Mouse (Mus musculus) CH12F3 (cell line): Measurements from ENCODE around the gene Exoc4.

Experiments used
- in situ Hi-C: fragments of 300-500 bp; cut with MboI; formaldehyde crosslinking; loops from 2 replicates; pipeline ENCODE4 v1.14.3; 2020; ENCODE audit warnings: low sequenced_read_pairs

Gene Exoc4

GRCm38 (mm10) chr6:33308646-33309045, 59.8 kb downstream of the Exoc4 start:
- in situ Hi-C loops, result no loop called here

GRCm38 (mm10) chr6:33310486-33310885, 61.6 kb downstream of the Exoc4 start:
- in situ Hi-C loops, result no loop called here

- in situ Hi-C loops, result no loop called here
Measured at GRCm38 (mm10) chr6:33322849-33323248, 74.0 kb downstream of the Exoc4 start.

GRCm38 (mm10) chr6:33323386-33323785, 74.5 kb downstream of the Exoc4 start:
- in situ Hi-C loops, result no loop called here

GRCm38 (mm10) chr6:33328326-33328725, 79.4 kb downstream of the Exoc4 start:
- in situ Hi-C loops, result no loop called here

GRCm38 (mm10) chr6:33347088-33347775, 98.3 kb downstream of the Exoc4 start:
- in situ Hi-C loops, result no loop called here

GRCm38 (mm10) chr6:33361613-33362012, 112.7 kb downstream of the Exoc4 start:
- in situ Hi-C loops, result no loop called here

- in situ Hi-C loops, result no loop called here
Measured at GRCm38 (mm10) chr6:33380517-33380916, 131.6 kb downstream of the Exoc4 start.

GRCm38 (mm10) chr6:33382176-33382575, 133.3 kb downstream of the Exoc4 start:
- in situ Hi-C loops, result no loop called here

GRCm38 (mm10) chr6:33392020-33392419, 143.1 kb downstream of the Exoc4 start:
- in situ Hi-C loops, result no loop called here

- in situ Hi-C loops, result no loop called here
Measured at GRCm38 (mm10) chr6:33399491-33399890, 150.6 kb downstream of the Exoc4 start.

GRCm38 (mm10) chr6:33401161-33401560, 152.3 kb downstream of the Exoc4 start:
- in situ Hi-C loops, result no loop called here

GRCm38 (mm10) chr6:33405562-33406275, 156.8 kb downstream of the Exoc4 start:
- in situ Hi-C loops, result no loop called here

GRCm38 (mm10) chr6:33409586-33409985, 160.7 kb downstream of the Exoc4 start:
- in situ Hi-C loops, result no loop called here

GRCm38 (mm10) chr6:33425007-33425406, 176.1 kb downstream of the Exoc4 start:
- in situ Hi-C loops, result no loop called here

GRCm38 (mm10) chr6:33431207-33431787, 182.4 kb downstream of the Exoc4 start:
- in situ Hi-C loops, result no loop called here

- in situ Hi-C loops, result no loop called here
Measured at GRCm38 (mm10) chr6:33440508-33440907, 191.6 kb downstream of the Exoc4 start.

- in situ Hi-C loops, result no loop called here
Measured at GRCm38 (mm10) chr6:33453810-33454209, 204.9 kb downstream of the Exoc4 start.

GRCm38 (mm10) chr6:33454354-33454753, 205.5 kb downstream of the Exoc4 start:
- in situ Hi-C loops, result no loop called here

GRCm38 (mm10) chr6:33455238-33455637, 206.4 kb downstream of the Exoc4 start:
- in situ Hi-C loops, result no loop called here

- in situ Hi-C loops, result no loop called here
Measured at GRCm38 (mm10) chr6:33464862-33465261, 216.0 kb downstream of the Exoc4 start.

- in situ Hi-C loops, result no loop called here
Measured at GRCm38 (mm10) chr6:33465392-33465791, 216.5 kb downstream of the Exoc4 start.
